Mouse (Mus musculus): ENCODE measurements around the gene Aurka.

Aurka gene

DNA sequence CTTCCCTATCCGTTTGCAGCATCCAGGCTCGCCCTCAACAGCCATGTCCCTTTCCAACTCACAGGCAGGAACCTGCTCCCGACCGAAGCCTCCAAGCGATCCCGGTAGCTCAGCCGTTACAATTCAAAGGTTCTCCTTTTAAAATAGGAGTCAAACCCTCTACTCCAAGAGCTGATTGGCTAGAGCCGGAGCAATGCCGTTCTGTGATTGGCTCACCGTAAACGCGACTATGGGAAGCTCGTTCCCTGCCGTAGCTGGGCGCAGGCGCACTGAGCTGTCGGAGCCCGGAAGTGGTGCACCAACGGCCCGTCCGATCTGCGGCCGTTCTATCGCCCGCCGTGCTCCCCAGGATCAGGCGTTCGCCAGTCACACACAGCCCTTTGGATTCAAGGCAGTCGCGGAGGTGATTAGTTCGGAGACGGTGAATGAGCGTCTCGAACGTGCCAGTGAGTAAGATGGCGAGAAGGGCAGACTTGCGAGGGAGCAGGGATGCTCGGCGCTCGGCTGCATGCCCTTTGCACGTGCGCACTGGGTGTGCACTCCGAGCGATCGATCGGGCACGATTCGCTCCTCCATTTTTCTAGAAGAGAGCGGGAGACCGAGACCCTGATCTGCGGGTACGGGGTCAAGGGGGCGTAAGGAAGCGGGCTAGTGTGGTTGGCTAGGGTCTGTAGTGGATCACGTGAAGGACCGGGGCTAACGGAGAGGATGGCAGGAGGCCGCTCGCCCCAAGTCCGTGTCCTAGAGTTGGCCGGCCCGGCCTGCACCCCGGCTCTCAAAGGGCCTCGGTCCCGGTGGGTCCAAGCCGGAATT lies at the start of gene Aurka, which contains the start of gene Cstf1:
Gene Aurka, minus strand, starts transcription at position 125 of the 813 bp plus-strand sequence.
Gene Cstf1, plus strand, starts transcription at position 271 of the 813 bp plus-strand sequence.
- DNase-seq (ENCODE audit: low spot score), result peak; percentile 92

DNA sequence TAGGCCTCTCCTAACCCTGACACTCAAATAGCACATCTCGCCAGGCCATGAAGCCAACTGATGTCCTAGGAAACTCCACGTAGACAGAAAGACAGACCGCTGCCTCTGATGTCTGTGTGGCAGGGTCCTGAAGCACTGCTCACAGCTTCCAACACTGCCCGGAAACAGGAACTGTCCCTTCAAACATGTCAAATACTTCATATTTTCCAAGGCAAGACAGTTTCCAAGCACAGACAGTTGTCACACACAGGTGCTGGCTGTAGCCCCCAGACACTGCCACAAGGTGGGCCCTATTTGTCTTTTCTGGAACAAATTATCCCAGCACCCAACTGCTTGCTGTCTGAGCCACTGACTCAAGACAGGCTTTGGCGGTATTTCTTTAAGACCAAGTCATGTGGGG lies 47.9 kb upstream of the Aurka start:
- no peak for DNase-seq (ENCODE audit: low spot score)

DNA sequence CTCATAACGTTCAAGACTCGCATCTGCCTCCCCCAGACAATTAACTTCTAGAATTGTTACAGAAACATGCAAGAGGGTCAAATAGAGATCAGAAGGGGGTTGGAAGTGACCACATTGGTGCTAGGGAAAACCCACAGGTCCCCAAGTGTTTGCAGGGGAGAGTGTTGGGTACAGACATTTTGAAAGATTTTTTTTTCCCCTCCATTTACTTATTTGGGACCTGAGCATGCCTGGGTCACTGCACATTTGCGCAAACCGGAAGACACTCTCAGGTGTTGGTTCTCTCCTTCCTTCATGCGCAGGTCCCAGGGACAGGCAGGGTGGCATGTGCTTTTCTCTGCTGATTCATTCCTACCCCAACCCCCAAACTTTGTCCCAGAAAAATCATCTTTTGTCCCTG lies 46.5 kb upstream of the Aurka start:
- DNase-seq (ENCODE audit: low spot score), result no peak

DNA sequence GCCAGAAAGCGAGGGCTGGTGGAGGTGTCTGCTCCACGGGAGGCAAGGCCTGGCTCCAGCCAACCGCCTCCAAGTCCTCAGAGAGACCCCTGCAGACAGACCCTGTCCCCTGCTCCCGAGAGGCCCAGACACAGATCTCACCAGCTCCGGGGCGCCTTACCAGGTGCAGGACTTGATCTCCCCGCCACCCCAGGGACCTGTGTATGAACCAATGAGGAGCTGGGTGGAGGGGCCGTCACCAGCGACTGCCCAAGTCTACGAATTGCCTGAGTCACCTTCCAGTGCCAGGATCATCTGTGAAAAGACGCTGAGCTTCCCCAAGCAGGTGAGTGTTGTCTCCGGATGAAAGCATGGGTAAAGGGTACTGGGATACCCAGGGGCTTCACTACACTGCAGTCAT lies 45.9 kb upstream of the Aurka start:
- no peak for DNase-seq (ENCODE audit: low spot score)

DNA sequence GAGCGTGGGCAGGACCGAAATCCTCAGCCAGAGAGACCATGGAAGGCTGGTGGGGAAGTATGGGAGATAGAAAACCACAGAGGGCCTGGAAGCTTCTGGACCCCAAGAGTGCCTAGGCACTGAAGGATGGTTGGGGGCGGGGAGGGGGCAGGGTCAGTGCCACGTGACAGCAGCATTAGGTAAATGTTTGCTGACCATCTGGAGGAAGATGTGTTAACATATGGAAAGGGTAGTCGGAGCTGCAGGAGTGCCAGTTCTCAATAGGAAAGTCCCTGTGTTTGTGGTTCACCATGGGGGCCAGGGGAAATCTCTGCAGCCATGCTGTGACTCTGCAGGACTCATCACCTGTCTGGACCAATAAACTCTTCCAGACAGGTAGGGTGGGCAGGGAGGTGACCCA lies 43.6 kb upstream of the Aurka start:
- no peak for DNase-seq (ENCODE audit: low spot score)

DNA sequence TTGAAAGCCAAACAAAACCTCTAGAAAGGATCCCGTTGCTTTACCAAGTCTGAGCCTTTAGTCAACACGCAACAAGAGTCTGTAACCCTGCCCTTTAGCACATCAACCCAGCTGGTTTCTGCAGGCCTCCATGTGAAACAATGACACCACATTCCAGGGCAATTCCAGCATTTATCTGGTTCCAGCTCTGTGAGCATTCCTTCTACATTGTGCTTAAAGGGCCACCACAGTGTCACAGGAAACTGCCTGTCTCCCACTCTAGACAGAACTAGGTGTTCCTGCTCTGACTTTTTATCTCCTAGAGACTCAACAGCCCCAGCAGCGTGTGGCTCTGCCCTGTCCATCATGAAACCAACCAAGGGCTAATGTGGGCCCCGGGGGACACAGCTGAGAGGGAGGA lies 42.9 kb upstream of the Aurka start:
- DNase-seq (ENCODE audit: low spot score), result no peak

DNA sequence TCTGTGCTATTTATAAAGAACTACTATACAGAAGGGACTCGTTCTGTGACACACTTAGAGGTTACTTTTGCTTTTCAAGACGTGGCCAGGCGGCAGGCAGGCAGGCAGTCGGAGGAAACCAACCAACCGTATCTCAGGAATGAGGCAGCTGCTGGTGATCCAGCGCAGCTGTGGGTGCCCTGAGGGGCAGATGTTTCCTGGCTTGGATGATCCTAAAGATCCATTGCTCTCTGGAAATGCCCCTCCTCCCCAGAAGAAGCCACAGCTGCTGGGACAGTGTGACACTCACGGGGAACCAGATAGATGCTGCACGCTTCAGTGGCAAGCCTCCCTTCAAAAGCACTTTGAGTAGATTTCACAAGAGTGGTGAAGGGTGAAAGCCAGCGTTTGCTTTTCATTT lies 42.1 kb upstream of the Aurka start:
- DNase-seq (ENCODE audit: low spot score), result no peak

DNA sequence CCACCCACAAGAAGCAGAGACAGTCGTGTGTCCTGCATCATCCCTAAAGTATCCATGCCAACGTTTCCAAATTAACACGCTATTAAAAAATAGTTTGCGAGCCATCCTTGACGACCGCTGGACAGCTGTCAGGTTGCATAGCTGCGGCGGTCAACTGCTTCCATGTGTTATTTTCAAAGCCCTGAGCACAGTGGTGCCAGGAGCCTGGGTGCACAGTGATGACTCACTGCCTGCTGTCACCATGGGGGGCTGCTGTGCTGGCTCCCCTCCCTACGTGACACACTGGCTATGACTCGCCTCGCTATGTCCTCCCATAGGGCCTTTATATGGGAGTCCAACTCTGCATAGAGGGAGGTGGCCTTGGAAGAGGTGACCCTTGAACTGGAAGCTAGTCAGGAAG lies 40.8 kb upstream of the Aurka start:
- DNase-seq (ENCODE audit: low spot score), result no peak

DNA sequence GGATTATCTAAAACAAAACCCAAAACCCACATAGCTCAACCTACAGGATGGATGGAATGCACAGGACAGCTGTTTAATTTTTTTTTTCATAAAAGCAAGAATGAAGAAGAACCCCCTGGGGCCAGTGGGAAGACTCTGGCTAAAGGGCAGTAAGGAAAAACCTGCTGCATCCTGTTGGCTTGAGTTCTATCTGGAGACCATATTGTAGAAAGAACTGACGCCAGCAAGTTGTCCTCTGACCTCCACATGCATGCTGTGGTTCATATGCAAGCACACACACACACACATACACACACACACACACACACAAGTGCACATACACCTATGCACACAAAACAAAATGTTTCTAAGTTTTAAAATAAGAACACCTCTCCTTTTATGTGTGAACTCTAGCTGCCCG lies 40.4 kb upstream of the Aurka start:
- DNase-seq (ENCODE audit: low spot score), result no peak

DNA sequence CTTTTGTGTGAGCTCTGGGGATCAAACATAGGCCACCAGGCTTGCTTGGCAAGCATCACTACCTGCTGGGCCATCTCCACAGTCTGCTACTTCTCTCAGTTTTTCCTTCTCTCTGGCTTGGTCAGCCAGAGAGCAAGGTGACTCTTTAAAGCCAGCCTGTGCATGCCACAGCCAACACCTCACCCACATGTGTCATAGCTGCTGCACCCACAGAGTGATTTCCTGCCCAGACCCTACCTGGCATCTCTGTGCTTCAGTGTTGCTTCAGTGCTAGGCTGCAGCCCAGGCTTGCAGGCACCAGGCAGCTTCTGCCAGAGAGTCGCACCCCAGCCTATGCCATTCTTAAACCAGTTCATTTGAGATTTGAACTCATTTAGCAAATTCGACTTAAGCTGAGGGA lies 37.2 kb upstream of the Aurka start:
- no peak for DNase-seq (ENCODE audit: low spot score)

DNA sequence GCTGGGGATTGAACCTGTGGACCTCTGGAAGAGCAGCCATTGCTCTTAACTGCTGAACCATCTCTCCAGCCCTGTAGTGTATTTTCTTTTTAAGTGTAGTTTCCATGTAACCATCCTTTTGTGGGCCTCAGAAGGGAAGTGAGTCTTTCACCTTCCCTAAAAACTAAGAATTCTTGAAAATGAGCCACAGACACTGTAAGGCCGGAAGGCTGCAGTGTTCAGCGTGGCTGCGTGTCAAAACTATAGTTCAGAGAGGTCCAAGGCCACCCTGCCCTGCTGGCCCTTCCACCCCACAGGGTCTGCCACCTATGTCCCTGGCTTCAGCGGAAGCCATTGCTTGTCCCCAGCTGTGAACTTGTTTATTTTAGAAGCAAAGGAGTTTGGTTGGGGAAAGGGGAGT lies 35.8 kb upstream of the Aurka start:
- DNase-seq (ENCODE audit: low spot score), result no peak

DNA sequence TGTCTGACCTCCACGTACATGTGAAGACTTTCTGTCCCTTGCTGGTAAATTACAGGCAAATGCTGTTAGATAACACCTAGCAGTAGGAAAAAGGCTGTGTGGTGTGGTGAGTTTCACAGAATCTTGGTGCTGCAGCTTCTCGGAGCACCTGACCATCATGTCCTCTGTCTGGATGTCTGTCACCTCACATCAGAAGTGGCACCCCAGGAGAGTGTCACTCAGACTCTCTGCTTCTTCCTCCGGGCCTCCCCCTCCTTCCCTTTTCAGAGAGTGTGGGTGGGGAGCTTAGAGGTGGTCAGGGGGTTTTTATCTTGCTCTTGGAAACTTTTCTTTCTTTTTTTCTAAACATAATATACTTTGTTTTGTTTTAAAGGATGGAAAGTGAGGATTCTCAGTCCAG lies 34.7 kb upstream of the Aurka start:
- DNase-seq (ENCODE audit: low spot score), result no peak

DNA sequence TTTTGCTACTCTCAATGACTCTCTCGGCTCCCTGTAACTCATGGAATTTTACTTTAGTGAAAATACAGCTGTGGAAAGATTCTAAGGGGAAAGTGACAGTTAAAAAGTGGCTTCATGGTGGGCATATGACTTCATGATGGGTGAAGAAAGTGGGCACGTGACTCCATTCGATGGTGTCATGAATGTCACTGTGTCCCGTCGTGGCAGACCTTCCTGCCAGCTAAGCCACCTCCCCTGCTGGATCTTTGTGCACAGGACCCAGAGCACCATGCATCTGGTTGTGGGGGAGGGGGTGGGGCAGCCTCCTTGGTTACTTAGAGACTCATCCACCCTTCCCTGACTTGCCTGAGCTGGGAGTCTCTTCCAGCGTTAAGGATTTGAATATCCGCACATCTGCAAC lies 33.9 kb upstream of the Aurka start:
- no peak for DNase-seq (ENCODE audit: low spot score)

DNA sequence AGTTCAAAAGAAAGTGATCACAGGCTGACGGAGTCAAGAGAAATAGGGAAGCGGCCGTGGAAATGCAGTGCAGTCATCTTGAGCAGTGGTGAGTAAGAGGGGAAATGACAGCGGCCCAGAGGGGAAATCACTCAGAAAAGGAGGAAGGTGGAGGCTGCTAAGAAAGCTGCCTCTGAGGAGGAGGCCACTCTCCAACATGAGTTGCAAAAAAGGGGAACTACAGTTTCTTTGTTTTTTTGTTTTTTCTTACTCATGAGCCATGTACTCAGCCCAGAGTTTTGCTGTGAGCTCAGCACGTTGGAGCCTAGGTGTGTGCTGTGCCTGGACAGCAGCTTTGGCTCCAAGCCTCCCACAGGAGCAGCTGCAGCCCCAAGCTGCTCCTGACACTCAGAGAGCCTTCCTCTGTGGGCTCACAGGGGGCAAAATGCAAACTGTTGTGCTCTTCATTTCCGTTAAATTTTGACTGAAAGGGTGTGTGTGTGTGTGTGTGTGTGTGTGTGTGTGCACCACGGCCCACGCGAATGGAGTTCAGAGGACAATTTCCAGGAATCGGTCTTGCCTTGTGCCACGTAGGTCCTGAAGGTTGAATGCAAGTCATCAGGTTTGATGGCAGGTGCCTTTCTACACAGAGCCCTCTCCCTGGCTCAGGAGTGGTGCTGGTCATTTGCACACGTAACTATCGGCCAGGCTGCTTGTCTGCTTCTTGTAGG lies 30.9 kb upstream of the Aurka start:
- DNase-seq (ENCODE audit: low spot score), result no peak

DNA sequence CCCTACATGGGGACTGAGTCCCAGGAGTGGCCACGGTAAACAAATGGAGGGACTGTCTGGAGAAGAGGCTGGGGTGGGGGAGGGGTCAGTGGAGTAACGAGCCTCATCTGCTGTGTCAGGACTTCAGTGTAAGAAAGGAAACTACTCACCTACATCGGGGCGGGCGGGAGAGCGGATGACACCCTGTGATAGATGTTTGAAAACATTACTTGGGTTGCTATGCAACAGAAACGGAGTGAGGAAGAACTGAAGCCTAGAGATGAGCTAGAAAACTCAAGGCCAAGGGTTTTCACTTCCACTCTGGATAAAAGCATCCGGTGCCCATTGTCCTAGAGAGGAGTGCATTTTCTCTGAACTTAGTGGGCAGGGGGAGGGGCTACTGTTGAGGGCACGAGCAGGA lies 29.6 kb upstream of the Aurka start:
- no peak for DNase-seq (ENCODE audit: low spot score)

DNA sequence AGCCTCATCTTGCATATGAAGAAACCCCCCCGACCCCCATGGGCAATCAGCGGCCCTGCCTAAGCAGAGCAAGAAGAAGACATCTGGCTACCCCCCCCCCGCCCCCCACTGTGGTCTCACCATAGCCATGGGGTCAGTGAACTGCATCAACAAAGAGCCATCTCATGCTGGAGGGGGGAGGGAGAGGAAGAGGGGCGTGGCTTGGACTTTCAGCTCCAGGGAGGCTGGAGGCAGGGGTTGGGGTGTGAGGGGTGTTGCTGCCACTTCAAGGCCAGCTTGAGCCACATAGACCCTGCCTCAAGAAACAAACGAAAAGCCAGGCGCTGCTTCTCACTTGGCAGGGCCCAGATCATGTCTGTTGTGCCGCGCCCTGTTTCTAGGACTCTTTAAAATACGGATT lies 25.6 kb upstream of the Aurka start:
- DNase-seq (ENCODE audit: low spot score), result no peak

DNA sequence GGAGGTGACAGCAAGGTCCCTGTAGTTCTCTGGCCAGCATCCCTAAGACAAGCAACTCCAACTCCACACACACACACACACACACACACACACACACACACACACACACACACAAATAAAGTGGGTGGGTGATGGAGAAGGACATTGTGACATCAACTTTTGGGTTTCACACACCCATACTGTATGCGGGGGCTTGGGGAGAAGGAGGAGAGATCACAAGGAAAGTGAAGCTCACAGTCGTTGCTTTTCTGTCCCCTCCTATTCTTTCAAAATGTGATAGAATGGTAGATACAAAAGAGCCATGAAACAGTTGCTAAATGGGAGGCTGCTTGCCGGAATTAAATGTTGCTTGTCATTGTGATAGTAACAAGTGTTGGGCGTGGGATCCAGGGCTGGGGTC lies 24.3 kb upstream of the Aurka start:
- DNase-seq (ENCODE audit: low spot score), result no peak

DNA sequence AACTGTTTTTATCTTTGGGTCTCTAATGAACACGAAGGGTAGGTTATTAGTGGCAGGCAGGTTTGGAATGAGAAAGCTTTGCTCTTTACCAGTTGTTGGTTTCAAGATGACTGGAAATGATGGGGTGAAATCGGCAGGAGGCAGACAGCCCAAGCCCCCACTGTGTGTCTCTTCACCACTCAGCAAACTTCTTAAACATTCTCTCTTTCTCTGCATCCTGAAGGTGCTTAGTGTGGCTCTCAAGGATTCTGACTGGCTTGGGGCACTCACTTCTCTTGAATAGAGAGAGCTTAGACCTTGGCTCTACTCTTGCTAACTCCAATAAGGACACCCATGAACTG lies 23.7 kb upstream of the Aurka start:
- no peak for DNase-seq (ENCODE audit: low spot score)

DNA sequence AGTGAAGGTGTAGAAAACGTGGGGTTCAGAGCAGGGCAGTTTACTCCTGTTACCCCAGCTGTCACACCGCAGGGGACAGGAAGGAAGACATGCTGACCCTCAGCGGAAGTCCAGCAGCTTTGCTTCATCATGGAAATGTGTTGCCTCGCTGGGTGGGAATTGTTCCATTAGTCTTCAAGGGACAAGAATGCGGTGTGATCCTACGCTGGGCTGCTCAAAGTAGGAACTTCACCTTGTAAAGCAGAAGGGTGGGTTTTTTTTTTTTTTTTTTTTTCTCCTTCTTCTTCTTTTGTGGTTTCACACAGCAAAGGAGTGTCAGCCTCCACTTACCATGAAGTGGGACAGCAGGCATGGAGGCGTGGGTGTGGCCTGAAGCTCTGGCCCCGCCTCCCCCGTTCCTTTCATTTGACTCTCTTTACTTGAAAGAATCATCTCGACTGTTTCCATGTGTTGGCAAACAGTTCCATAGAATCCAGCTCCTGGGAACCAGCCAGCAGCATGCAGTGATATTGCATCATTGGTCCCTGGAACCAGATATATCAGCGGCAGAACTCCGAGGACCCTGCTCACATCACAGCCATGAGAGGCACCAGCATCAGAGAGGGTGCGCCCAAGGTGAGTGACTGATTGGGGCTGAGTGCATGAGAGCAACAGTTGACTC lies 23.2 kb upstream of the Aurka start, which contains the start of gene Cass4:
Gene Cass4, plus strand, starts transcription at position 404 of the 661 bp plus-strand sequence.
- DNase-seq (ENCODE audit: low spot score), result no peak

DNA sequence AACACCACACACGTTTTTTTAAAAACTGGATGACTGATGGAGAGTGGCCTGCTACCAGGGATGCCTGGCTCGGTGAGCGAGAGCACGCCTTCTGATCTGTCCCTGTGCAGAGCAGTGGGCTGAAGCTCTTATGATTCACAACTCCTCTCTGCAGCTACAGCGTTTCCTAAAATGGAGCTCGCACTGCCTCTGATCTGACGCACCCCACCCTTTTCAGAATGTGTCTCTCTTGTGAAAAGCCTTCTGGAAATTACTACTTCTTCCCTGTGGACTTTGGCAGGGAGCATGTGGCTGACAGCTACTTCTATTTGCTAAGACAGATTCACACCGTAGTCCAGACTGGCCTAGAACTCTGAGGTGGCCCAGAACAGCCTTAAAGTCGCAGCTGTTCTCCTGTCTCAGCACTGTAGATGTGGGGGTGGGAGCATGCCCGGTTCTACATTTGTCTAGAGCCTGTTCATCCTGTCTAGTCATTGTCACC lies 21.7 kb upstream of the Aurka start:
- no peak for DNase-seq (ENCODE audit: low spot score)

DNA sequence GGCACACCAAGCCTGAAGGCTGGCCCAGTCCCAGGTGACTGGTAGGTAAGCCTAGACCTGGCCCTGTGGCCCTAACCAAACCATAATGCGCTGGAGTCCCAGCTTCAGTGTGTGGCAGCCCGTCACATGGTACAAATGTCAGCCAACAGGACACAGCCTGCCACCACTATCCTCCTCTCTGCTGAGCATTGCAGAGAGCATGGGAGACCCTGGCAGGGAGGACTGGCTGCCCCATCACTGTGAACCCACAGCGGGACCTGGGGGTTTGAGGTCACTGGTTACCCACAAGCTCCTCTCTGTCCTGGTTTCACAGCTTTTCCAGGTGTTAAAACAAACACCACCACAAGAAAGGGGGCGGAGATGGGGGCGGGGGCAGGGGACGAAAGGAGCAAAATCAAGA lies 20.0 kb upstream of the Aurka start:
- no peak for DNase-seq (ENCODE audit: low spot score)

DNA sequence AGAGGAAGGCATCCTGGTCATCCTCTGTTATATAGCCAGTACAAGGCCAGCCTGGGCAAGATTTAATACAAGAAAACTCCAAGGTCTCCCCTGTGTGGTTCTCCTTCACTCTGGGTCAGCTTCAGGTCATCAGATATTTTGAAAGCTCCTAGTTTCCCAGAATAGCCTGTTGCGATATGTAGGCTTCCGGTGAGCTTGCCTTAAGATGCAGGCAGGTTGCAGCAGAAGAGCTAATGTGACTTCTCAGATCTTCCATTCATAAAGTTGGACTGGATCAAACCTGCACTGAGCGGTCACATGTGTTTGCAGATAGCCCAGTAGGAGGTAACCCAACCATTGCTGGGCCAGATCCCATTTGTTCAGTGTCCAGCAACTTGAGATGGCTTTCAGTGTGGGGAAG lies 14.4 kb upstream of the Aurka start:
- no peak for DNase-seq (ENCODE audit: low spot score)

DNA sequence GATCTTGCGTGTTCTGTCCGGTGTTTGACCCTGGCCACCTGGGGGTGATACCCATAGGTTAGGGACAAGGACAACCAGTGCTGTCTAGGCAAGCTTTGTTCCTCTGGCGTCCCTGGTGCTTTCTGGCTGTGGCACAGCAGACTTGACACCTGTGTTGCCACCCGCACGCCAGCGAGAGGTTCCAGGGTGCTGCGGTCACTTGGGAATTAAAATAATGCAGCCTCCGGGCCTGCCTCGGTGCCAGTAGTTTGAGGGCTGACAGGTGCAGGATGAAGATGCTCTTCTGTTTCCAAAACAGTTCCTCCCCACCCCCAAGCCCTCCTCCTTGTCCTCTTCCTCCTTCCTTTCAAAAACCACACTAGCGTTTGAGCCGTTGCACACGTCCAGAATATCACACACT lies 11.6 kb upstream of the Aurka start:
- DNase-seq (ENCODE audit: low spot score), result no peak
